Mouse (Mus musculus): Measurements from ENCODE around the gene Map3k3.
"Not testable (repeated sequence)": the region's sequence is repeated elsewhere in the genome, so short reads cannot be mapped to it uniquely, and the experiment has no call there.

Map3k3 gene

GRCm38 (mm10) chr11:106076321-106076720 lies 8.1 kb upstream of the Map3k3 start:
- peak; percentile 76 for DNase-seq (ENCODE audit: low spot score)

GRCm38 (mm10) chr11:106084911-106085561 lies 623 bp downstream of the Map3k3 start:
- peak; percentile 82 for DNase-seq (ENCODE audit: low spot score)

- no peak for DNase-seq (ENCODE audit: low spot score)
These were observed 13.8 kb downstream of the Map3k3 start for GRCm38 (mm10) chr11:106098223-106098622.

GRCm38 (mm10) chr11:106102866-106103265 lies 18.5 kb downstream of the Map3k3 start:
- no peak for DNase-seq (ENCODE audit: low spot score)

DNA sequence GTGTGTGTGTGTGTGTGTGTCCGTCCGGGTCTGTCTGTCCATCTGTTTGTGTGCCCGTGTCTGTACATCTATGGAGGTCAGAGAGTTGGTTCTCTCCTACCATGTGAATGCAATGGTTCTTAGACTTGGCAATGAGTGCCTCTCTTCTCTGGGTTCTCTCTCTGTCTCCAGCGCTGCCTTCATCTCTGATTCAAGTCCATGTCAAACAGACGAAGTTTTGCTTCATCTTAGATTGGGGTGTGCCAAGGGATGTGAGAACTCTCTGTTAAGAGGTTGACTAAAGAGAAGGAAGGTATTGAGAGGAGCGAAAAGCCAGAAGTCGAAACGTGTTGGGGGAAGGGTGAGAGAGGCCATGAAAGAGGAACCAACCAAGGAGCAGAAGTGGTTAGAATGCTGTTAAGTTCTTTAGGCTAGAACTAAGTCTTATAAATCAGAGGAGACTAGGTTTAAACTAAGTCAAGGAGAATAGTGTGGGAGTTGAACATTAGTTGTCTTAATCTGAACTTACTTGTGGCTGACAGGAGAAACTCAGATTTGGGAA lies 21.7 kb downstream of the Map3k3 start:
- DNase-seq (ENCODE audit: low spot score), result no peak

GRCm38 (mm10) chr11:106111688-106112087 lies 27.3 kb downstream of the Map3k3 start:
- no peak for DNase-seq (ENCODE audit: low spot score)

- no peak for DNase-seq (ENCODE audit: low spot score)
These were observed 37.8 kb downstream of the Map3k3 start for GRCm38 (mm10) chr11:106122221-106122620.

- DNase-seq (ENCODE audit: low spot score), result no peak
These were observed 38.3 kb downstream of the Map3k3 start for GRCm38 (mm10) chr11:106122736-106123135.

DNA sequence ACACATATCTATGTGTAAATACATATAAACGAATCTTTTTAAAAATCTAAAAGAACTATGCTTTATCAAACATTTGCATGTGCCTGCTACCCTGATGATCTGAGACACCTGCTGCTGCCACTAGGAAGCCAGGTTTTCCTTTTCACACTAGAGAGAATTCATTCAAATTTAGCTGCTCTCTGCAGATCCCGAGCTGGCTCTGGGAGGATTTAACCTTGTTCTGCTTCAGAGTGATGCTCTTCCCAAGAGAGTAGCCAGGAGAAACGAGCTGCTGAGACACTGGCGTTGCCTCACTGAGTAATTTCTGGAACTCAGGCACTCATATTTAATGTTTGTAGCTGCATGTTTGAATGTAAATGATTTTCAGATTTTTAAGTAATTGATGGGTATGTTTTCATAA lies 40.4 kb downstream of the Map3k3 start:
- peak; percentile 19 for DNase-seq (ENCODE audit: low spot score)

- no peak for DNase-seq (ENCODE audit: low spot score)
These were observed 41.4 kb downstream of the Map3k3 start for GRCm38 (mm10) chr11:106125827-106126226.

- DNase-seq (ENCODE audit: low spot score), result not testable (repeated sequence)
These were observed 42.4 kb downstream of the Map3k3 start for GRCm38 (mm10) chr11:106126727-106127373.

DNA sequence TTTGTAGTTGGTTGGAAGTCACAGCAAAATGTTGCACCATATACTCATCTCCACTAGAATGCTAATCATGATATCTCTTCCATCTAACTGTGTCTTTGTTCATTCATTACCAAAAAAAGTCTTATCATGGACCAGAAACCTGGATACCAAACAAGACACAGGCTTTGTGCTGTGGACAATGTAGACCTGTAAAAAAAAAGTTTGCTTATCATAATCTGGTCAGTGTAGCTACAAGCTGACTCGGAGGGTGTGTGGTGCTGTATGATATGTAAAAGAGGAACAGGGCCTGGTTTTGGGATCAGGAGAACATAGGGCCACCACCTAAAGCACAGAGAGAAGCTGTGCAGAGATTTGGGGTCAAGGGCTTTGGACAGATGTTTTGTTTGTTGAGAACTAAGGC lies 45.1 kb downstream of the Map3k3 start:
- DNase-seq (ENCODE audit: low spot score), result no peak

DNA sequence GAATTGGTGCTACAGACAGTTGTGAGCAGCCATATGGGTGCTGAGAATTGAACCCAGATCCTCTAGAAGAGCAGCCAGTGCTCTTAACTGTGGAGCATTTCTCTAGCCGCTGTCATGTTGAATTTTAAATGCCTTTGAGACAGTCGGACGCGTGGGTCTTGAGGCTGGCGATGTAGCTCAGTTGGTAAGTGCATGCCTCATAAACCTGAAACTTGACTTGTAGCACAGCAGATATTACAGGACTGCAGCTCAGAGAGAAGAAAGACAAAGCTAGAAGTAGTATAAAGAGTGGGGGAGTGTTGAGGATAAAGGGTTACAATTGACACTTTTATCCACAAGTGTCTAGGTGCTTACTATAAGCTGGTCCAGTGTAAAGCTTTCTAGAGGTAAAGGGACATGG lies 48.1 kb downstream of the Map3k3 start:
- DNase-seq (ENCODE audit: low spot score), result no peak

DNA sequence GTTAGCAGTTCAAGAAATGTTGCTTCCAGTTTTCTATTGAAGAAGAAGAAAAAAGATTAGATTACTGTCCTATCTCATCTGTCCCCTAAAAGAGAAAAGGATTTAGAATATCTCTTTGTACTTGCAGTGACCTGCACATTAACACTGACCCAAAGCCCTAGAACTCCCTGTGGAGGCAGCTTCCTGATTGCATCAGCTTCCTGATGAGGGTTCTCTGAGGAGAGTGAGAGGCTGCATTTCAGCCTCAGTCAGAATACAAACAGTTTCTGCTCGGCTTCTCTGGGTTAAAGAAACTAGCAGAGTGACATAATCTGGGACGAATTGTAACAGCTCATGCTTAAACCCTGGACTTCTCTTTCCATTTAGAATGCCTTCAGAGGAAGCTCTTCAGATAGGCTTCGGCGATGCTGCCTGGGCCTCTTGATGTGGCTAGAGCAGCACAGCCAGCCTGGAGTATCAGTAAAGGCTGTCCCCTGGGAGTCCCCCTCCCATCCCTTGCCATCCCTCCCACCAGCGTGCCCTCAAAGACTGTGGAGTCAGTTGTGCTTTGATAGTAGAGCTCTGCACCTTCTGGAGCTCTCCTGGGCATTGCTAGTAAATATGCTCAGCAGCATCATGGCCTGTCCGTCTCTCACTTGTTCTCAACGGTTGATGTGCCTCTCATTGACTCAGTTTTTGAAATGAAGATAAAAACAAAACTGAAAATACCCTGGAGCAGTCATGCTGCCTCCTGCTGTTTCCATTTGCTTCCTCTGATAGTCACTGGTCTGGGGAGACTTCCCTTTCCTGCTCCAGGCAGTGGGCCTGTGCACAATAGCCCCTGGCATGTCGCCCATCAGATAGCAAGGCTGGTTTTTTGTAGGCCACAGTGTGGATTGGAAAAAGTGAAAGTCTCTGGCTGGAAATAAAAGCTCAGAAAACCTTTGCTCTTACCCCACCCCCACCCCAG lies 50.4 kb downstream of the Map3k3 start:
- DNase-seq (ENCODE audit: low spot score), result peak; percentile 91

DNA sequence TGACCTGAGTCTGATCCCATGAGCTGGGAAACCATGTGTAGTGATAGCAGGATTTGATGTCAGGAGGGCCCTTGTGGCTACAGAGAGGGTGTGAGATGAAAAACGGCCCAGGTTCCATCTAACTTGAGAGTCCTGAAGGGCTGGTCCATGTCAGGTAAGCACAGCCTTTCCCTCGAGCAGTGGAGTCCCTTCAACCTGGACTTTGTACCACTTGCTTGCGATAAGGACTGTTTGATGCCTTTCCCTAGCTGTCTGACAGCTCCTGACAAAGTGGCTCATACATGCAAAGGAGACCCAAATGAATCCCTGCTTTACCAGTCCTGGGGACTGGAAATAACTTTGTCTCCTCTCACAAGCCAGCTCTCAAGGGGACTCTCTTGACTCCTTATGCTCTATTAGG lies 66.8 kb downstream of the Map3k3 start:
- DNase-seq (ENCODE audit: low spot score), result no peak

DNA sequence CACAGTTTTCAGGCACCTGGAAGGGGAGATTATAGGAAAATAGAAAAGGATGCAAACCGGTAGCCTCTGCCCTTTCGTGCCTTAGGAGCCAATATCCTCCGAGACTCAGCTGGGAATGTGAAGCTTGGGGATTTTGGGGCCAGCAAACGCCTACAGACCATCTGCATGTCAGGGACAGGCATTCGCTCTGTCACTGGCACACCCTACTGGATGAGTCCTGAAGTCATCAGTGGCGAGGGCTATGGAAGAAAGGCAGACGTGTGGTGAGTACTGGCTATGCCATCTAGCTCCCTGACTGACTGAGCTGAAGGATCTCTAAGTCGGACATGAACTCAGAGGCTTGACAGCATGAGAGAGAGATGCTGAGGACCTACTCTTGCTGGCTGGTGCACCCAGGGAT lies 67.7 kb downstream of the Map3k3 start:
- no peak for DNase-seq (ENCODE audit: low spot score)

DNA sequence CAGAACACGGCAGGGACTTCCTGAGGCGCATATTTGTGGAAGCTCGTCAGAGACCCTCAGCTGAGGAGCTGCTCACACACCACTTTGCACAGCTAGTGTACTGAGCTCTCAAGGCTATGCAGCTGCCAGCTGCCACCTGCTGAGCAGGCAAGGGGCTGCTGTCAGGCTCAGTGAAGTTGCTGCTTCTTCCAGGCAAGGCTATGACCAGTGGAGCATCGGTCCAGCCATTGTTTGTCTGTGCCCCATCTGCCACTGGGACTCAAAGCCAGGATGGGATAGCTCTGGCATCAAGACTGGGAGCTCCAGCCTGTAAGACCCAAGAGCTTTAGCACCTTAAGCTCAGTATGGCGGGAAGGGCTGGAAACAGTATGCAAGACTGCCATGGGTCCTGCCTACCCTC lies 69.7 kb downstream of the Map3k3 start:
- no peak for DNase-seq (ENCODE audit: low spot score)

DNA sequence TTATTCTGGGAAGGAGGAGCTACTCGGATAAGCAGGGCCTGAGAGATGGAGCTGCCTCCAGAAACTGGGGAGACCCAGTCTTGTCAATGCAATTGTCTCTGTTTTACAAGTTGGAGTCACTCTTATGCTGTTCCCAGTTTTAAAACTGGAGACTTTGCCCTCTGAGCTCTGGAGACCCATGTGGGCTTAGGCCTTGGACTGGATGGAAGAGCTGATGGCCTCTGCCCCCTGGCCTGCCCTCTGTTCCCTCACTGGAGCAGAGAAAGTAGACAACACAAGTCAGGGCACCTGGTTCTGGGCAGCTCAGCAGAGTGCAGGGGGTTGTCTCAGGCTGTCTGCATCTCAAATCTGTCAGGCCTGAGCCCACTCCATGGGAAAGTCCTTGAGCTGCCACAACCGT lies 70.4 kb downstream of the Map3k3 start:
- DNase-seq (ENCODE audit: low spot score), result no peak

DNA sequence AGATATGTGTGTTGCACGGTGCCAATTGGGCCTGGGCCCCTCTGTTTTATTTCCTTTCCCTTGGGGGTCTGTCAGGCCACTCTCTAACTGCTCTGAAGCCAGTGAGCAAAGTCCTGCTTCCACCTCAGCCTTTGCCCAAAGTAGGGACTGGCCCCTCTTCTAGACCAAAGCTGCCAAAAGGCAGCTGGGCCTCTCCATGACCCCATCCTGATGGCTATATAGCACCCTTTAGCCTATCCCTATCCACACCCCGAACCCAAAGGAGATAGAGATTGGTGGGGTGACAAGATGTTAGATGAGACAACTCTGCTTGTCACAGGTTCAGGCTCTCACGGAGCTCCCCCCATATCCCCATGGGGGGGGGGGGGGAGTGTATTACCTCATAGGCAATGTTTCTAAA lies 71.3 kb downstream of the Map3k3 start:
- DNase-seq (ENCODE audit: low spot score), result no peak

DNA sequence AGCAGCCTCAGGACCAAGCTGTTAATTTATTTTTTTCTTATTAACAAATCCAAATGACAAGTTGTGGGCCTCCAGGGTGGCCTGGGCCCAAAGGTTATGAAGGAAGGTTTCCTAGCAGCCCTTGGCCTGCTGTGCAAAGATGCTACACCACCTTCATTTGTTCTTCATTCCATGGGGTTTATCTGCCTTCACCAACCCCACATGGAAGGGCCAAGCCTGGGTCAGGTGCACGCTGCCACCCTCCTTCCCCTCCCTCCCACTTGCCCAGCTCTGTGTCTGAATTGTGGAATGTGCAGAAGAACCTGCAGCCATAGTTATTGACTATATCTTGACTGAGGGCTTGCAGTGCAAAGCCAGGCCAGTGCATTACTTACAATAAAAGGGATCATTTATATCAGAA lies 71.8 kb downstream of the Map3k3 start:
- no peak for DNase-seq (ENCODE audit: low spot score)

DNA sequence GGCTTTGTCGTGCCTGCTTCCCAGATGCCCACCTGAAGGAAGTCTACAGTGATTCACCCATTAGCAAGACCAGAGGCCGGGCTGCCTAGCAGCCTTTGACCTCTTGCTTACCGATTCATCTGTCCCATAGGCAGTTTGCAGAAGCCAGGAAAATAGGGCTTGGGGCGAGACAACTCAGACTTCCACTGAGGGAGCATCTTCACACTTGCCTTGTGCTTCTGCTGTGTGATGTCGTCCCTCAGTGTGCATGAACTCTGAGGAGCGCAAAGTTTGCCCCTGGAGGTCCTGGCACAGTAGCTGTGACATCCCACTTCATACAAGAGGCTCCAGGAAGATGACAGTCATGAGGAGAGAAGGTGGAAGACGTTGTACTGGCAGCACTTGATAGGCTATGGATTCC lies 72.7 kb downstream of the Map3k3 start:
- no peak for DNase-seq (ENCODE audit: low spot score)

DNA sequence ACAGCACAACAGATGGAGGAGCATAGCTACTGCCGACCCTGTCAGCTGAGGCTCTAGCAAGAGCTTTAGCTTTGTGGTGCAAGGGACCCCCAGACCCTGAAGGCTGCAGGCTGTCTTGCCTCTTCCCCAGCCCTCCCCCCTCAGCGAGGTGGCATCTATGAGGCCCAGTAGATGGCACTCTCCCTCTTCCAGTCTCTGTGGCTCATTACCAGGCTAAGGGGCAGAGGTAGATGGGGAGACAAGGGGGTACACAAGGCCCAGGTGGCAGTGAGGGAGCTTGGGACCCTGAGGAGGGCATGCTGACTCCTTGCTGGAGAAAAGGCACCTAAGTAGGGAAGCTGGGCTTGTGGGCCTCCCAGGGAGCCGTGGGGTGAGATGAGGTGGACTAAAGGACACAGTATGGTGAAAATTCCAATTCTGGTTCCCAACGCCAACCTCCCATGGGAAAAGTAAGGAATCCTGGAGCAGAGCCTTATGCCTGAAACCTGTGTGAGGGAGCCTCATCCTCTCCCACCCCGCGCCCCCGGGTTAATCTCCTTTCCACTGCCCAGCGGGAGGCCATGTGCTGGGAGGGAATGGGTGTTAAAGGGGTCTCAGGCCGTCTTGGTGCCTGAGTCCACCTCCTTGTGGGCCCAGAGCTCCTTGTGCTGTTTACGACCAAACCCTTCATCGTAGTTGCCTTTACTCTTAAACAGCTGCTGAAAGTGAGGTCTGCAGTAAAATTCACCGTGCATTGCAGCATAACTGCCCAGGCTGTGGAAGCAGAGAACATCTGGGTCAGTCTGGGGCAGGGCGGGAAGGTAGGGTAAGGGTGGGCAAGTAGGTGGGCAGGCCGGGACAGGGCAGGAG lies 73.9 kb downstream of the Map3k3 start:
- no peak for DNase-seq (ENCODE audit: low spot score)

Measured in MN1 (cell line).